Mouse (Mus musculus): ENCODE results near the gene Gm9573.

DNA sequence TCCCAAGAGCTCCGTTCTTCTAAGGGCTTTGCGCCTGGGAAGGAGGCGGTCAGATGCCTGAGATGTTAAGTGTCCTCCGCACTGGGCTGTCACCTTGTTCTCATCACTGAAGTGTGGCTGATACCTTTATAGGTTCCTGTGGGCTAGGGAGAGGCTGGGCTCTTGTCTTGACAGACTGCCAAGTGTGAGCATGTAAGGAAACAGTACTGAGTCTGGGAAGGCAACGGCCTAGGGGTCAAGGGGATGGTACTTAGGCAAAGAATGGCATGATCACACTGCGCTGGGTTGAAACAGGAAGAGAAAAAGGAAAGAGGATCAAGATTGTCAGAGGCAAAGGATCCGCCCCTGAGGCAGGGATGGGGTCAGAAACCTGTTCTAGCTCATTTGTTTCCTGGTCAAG, at the start of gene Gm9573:
- TF ChIP-seq CTCF (IDR thresholded peaks at IDR 0.05; ENCODE audit: control insufficient read depth, insufficient read depth, low read length) (no peak), POLR2A (IDR thresholded peaks at IDR 0.05; ENCODE audit: borderline replicate concordance, control insufficient read depth, low read depth, low read length) (no peak)

Data from bone marrow, adult 2 months (tissue).